Mouse (Mus musculus) liver, postnatal 0 days (tissue): ENCODE data around the gene Aldh6a1. TPM values are rescaled to one million over a fixed set of nuclear protein-coding genes. Genes with fewer than 3 reads are reported as not detected.

Source experiments
- ATAC-seq: fragments of 200-750 bp; cut with Nextera tagmentation; 2 replicates; pipeline ENCODE4 v1.8.0; 2017; ENCODE audit warnings: mild to moderate bottlenecking, moderate library complexity
- DNase-seq: peaks from one replicate; pipeline ENCODE4 v3.0.0-alpha.2; 2016
- H3K27ac ChIP-seq: fragments of 300-500 bp; sonication (generic); 2 replicates; pipeline ENCODE4 v1.5.1; 2014; ENCODE audit warnings: antibody characterized with exemption, moderate library complexity, mild to moderate bottlenecking, low read depth
- H3K27me3 ChIP-seq: fragments of 300-500 bp; sonication (generic); 2 replicates; pipeline ENCODE4 v1.6.1; 2014; ENCODE audit warnings: low read length, control low read depth, mixed read lengths; ENCODE audit not compliant: insufficient read depth
- H3K36me3 ChIP-seq: fragments of 300-500 bp; sonication (generic); replicated peaks from 2 replicates; pipeline ENCODE4 v1.6.1; 2014; ENCODE audit warnings: mild to moderate bottlenecking, control low read depth, low read length, moderate library complexity, mixed read lengths; ENCODE audit not compliant: insufficient read depth
- H3K4me1 ChIP-seq: fragments of 300-500 bp; sonication (generic); 2 replicates; pipeline ENCODE4 v1.6.1; 2014; ENCODE audit warnings: antibody characterized with exemption, mild to moderate bottlenecking, control low read depth; ENCODE audit not compliant: insufficient read depth
- H3K4me2 ChIP-seq: fragments of 300-500 bp; sonication (generic); 2 replicates; pipeline ENCODE4 v1.6.1; 2014; ENCODE audit warnings: low read depth, mild to moderate bottlenecking, low read length, moderate library complexity, mixed read lengths
- H3K4me3 ChIP-seq: fragments of 300-500 bp; sonication (generic); 2 replicates; pipeline ENCODE4 v1.5.1; 2014; ENCODE audit warnings: low read depth, low read length
- H3K9ac ChIP-seq: fragments of 300-500 bp; sonication (generic); replicated peaks from 2 replicates; pipeline ENCODE4 v1.6.1; 2014; ENCODE audit warnings: mild to moderate bottlenecking, moderate library complexity
- H3K9me3 ChIP-seq: fragments of 300-500 bp; sonication (generic); 2 replicates; pipeline ENCODE4 v1.6.1; 2016; ENCODE audit warnings: mild to moderate bottlenecking, control low read depth, low read length, mixed read lengths
- CTCF ChIP-seq: sonication (generic); IDR thresholded peaks from 2 replicates; pipeline ENCODE4 v1.5.1; 2016; ENCODE audit warnings: antibody characterized with exemption, low read depth
- EP300 ChIP-seq: IDR thresholded peaks from 2 replicates; pipeline ENCODE4 v1.6.1; 2016; ENCODE audit warnings: antibody characterized with exemption, low read depth, mild to moderate bottlenecking
- WGBS: fragments of 180-500 bp; shearing (Covaris S2); extraction: QIAGEN DNeasy Blood & Tissue Kit; methylation state at CpG from one replicate; pipeline ENCODE4 v1.1.7; 2014; ENCODE audit not compliant: insufficient replicate concordance; 5-methylcytosine and 5-hydroxymethylcytosine counted together
- polyA plus RNA-seq: library from polyadenylated mRNA; unstranded; fragments of >200 nt; fragmentation: Nextera tagmentation; extraction: Ambion mirVana; gene quantifications from 2 replicates; pipeline ENCODE4 v1.2.1, GENCODE M21; 2015

Aldh6a1 gene
- polyA plus RNA-seq, 1 experiment from 2014 or later = 99.4 TPM

- H3K9me3 ChIP-seq = no peaks in the 10 kb centered on the region
- no peak overlapping the region for H3K27ac ChIP-seq
- no peak overlapping the region for H3K4me3 ChIP-seq
- H3K9ac ChIP-seq = no peak overlapping the region
- peaks cover 17% of the 10 kb centered on the region; the same call in 1 of the 2 replicates for H3K36me3 ChIP-seq
- no peaks in the 10 kb centered on the region for H3K27me3 ChIP-seq
- no peak for DNase-seq
- 84% methylated on average over 4 of the region's 4 CpGs for WGBS
- no peak for ATAC-seq
- peaks cover 17% of the 10 kb centered on the region for H3K4me1 ChIP-seq
- no peak for TF ChIP-seq EP300
- TF ChIP-seq CTCF = no peak
- H3K4me2 ChIP-seq = no peak overlapping the region
Observed at GRCm38 (mm10) chr12:84382369-84382768, 68.4 kb downstream of the Aldh6a1 start.

Other genes with a start within 250 kb of the Aldh6a1 start
- gene Elmsan1, start 232.1 kb downstream of the Aldh6a1 start, polyA plus RNA-seq = 2.6 and 2.8 TPM in 2 replicates
- 28.0 and 30.2 TPM in 2 replicates for gene Ptgr2, start 165.8 kb downstream of the Aldh6a1 start, polyA plus RNA-seq
- 19.0 and 22.7 TPM in 2 replicates for gene Zfp410, start 134.2 kb downstream of the Aldh6a1 start, polyA plus RNA-seq
- gene Coq6, start 89.3 kb downstream of the Aldh6a1 start, polyA plus RNA-seq = 17.6 and 18.7 TPM in 2 replicates
- gene Fam161b, start 89.2 kb downstream of the Aldh6a1 start, polyA plus RNA-seq = 0.15 and 0.31 TPM in 2 replicates
- 23.5 and 24.8 TPM in 2 replicates for gene Entpd5, start 42.0 kb downstream of the Aldh6a1 start, polyA plus RNA-seq
- gene Bbof1, start 41.9 kb downstream of the Aldh6a1 start, polyA plus RNA-seq = 0.34 and 0.51 TPM in 2 replicates
- gene Rnf113a2, start 33.8 kb downstream of the Aldh6a1 start, polyA plus RNA-seq = 13.3 and 13.9 TPM in 2 replicates
- gene Lin52, start 418 bp upstream of the Aldh6a1 start, polyA plus RNA-seq = 7.8 and 8.1 TPM in 2 replicates
- gene Vsx2, start 118.8 kb upstream of the Aldh6a1 start, polyA plus RNA-seq = not detected in 2 replicates
- gene Abcd4, start 166.4 kb upstream of the Aldh6a1 start, polyA plus RNA-seq = 2.1 and 2.7 TPM in 2 replicates
- gene Vrtn, start 190.0 kb upstream of the Aldh6a1 start, polyA plus RNA-seq = not detected in 2 replicates
- gene Syndig1l, start 247.8 kb upstream of the Aldh6a1 start, polyA plus RNA-seq = 0.04 TPM in 1 of 2 replicates, not detected in the other